Mouse (Mus musculus) spleen, adult 2 months (tissue): ENCODE data around the gene Uqcr11.

Source experiments
- CTCF ChIP-seq: fragments of 200-500 bp; IDR thresholded peaks from 2 replicates; pipeline ENCODE4 v1.5.1; 2011; ENCODE audit warnings: mild to moderate bottlenecking, inconsistent platforms; ENCODE audit not compliant: insufficient read depth, insufficient read length, insufficient replicate concordance; ENCODE audit errors: extremely low read depth
- POLR2A ChIP-seq: fragments of 200-500 bp; IDR thresholded peaks from 2 replicates; pipeline ENCODE4 v1.6.1; 2011; ENCODE audit warnings: low read depth, low read length, inconsistent platforms

- no peak for TF ChIP-seq CTCF
- no peak for TF ChIP-seq POLR2A
Observed at GRCm38 (mm10) chr10:80450599-80450998, 44.0 kb upstream of the Uqcr11 start.
